Mouse (Mus musculus): ENCODE measurements around the gene Rpgrip1l.

DNA sequence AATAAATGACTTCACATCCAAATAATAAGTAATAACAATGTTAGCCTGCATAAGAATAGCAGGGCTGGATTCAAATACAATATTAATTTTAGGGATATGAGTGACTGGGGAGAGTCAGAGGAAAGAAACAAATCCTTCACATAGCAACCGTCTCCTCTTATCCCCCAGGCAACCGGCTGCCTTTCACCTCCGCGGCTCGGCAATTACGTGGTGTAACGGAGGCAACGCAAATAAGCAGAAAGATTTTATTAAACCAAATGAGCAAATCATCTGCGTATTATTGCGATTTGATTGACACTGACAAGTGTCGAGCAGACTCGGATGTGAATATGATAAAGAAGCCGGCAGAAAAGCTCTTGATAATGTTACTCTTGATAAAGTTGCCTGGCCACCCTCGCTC, 142.1 kb downstream of the Rpgrip1l start:
- TF ChIP-seq CTCF (IDR thresholded peaks at IDR 0.05; ENCODE audit: borderline replicate concordance, control insufficient read depth, extremely low read depth, insufficient read depth, low read length, poor library complexity) (no peak), POLR2A (IDR thresholded peaks at IDR 0.05; ENCODE audit: control insufficient read depth, extremely low read depth, insufficient read depth, low read length, poor library complexity) (no peak)
